Mouse (Mus musculus): ENCODE results near the gene Kdm3a.

- TF ChIP-seq CTCF (IDR thresholded peaks at IDR 0.05; ENCODE audit: low read depth, low read length) (no peak), POLR2A (IDR thresholded peaks at IDR 0.05; ENCODE audit: borderline replicate concordance, low read depth, low read length) (no peak)
Observed at GRCm38 (mm10) chr6:71631196-71631595, 1.6 kb downstream of the Kdm3a start.

Data from bone marrow macrophage, adult 2 months (primary cell).